Mouse (Mus musculus): ENCODE measurements around the gene Psmb11. TPM values are rescaled to one million over a fixed set of nuclear protein-coding genes. Genes with fewer than 3 reads are reported as not detected.
"Not testable (repeated sequence)": the region's sequence is repeated elsewhere in the genome, so short reads cannot be mapped to it uniquely, and the experiment has no call there.

Gene Psmb11
- polyA plus RNA-seq, 1 experiment: 92.4 TPM

GRCm38 (mm10) chr14:54609962-54610361, 11.3 kb upstream of the Psmb11 start:
- TF ChIP-seq POLR2A (IDR thresholded peaks at IDR 0.05; ENCODE audit: control insufficient read depth, extremely low read depth, insufficient read depth, low read length, poor library complexity): no peak
- TF ChIP-seq CTCF (IDR thresholded peaks at IDR 0.05; ENCODE audit: borderline replicate concordance, control insufficient read depth, extremely low read depth, insufficient read depth, low read length, poor library complexity): no peak
- no peak overlapping the region for H3K4me3 ChIP-seq (ENCODE audit: control insufficient read depth, insufficient read depth, low read length)
- H3K27me3 ChIP-seq (ENCODE audit: control insufficient read depth, insufficient read depth, low read length): no peaks in the 10 kb centered on the region
- WGBS: 91% methylated on average over 4 of the region's 4 CpGs
- H3K27ac ChIP-seq (ENCODE audit: control insufficient read depth, insufficient read depth, low read length): no peak overlapping the region
- DNase-seq: peak; percentile 37
- H3K36me3 ChIP-seq (ENCODE audit: control insufficient read depth, insufficient read depth, low read length): peaks cover 9% of the 10 kb centered on the region
- H3K4me1 ChIP-seq (replicated peaks; ENCODE audit: control insufficient read depth, insufficient read depth, low read length): peaks cover 3% of the 10 kb centered on the region

DNA sequence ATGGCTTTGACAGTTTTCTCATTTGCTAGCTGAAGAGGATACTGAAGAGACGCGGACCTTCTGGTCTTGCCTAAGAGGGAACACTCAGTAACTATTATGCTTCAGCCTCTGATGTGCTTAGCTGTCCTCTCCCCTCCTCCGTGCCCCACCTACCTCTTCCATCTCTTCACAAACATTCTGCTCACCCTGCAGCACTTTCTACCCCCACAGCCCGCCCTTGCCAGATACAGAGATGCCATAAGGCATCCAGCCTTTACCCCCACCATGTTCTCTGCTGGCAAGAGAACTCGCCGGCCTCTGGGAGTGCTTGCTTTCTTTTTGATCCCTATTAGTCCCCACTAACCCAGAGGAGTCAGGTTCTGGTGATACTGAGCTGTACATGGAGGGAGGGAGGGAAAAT, 10.6 kb upstream of the Psmb11 start:
- TF ChIP-seq POLR2A (IDR thresholded peaks at IDR 0.05; ENCODE audit: control insufficient read depth, extremely low read depth, insufficient read depth, low read length, poor library complexity) (no peak), CTCF (IDR thresholded peaks at IDR 0.05; ENCODE audit: borderline replicate concordance, control insufficient read depth, extremely low read depth, insufficient read depth, low read length, poor library complexity) (no peak)
- Histone ChIP-seq H3K27ac (ENCODE audit: control insufficient read depth, insufficient read depth, low read length) (no peak overlapping the region), H3K27me3 (ENCODE audit: control insufficient read depth, insufficient read depth, low read length) (no peaks in the 10 kb centered on the region), H3K36me3 (ENCODE audit: control insufficient read depth, insufficient read depth, low read length) (peaks cover 12% of the 10 kb centered on the region), H3K4me1 (replicated peaks; ENCODE audit: control insufficient read depth, insufficient read depth, low read length) (peaks cover 3% of the 10 kb centered on the region), H3K4me3 (ENCODE audit: control insufficient read depth, insufficient read depth, low read length) (no peak overlapping the region)
- no peak for DNase-seq
- 96% methylated on average over 6 of the region's 6 CpGs for WGBS

DNA sequence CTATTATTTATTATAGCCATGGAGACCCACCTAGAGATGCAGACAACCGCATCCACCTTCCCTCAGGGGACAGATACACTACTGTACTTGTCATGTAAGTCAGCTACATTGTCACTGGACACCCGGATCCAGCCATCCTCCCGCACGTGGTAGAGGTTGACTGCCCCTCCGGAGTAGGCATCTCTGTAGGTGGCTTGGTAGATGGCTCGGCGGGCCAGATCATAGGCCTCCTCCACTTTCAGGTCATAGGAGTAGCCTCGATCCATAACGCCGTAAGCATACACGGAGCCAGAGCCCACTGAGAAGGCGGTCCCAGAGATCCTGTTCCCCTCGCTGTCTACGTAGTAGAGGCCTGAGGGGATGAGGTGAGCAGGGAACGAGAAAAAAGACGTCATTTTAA, 7.1 kb upstream of the Psmb11 start:
- H3K36me3 ChIP-seq (ENCODE audit: control insufficient read depth, insufficient read depth, low read length): peaks cover 12% of the 10 kb centered on the region
- not testable (repeated sequence) for H3K4me1 ChIP-seq (replicated peaks; ENCODE audit: control insufficient read depth, insufficient read depth, low read length); H3K4me3 ChIP-seq (ENCODE audit: control insufficient read depth, insufficient read depth, low read length); H3K27ac ChIP-seq (ENCODE audit: control insufficient read depth, insufficient read depth, low read length); DNase-seq; H3K27me3 ChIP-seq (ENCODE audit: control insufficient read depth, insufficient read depth, low read length)
- WGBS: 97% methylated on average over 16 of the region's 16 CpGs

- DNase-seq: no peak
- Histone ChIP-seq H3K36me3 (ENCODE audit: control insufficient read depth, insufficient read depth, low read length) (peaks cover 12% of the 10 kb centered on the region), H3K4me3 (ENCODE audit: control insufficient read depth, insufficient read depth, low read length) (no peak overlapping the region), H3K27me3 (ENCODE audit: control insufficient read depth, insufficient read depth, low read length) (no peaks in the 10 kb centered on the region), H3K27ac (ENCODE audit: control insufficient read depth, insufficient read depth, low read length) (no peak overlapping the region), H3K4me1 (replicated peaks; ENCODE audit: control insufficient read depth, insufficient read depth, low read length) (peaks cover 9% of the 10 kb centered on the region)
- WGBS: 98% methylated on average over 16 of the region's 16 CpGs
- TF ChIP-seq CTCF (IDR thresholded peaks at IDR 0.05; ENCODE audit: borderline replicate concordance, control insufficient read depth, extremely low read depth, insufficient read depth, low read length, poor library complexity): no peak
- no peak for TF ChIP-seq POLR2A (IDR thresholded peaks at IDR 0.05; ENCODE audit: control insufficient read depth, extremely low read depth, insufficient read depth, low read length, poor library complexity)
Measured at GRCm38 (mm10) chr14:54616226-54616825, 4.9 kb upstream of the Psmb11 start.

DNA sequence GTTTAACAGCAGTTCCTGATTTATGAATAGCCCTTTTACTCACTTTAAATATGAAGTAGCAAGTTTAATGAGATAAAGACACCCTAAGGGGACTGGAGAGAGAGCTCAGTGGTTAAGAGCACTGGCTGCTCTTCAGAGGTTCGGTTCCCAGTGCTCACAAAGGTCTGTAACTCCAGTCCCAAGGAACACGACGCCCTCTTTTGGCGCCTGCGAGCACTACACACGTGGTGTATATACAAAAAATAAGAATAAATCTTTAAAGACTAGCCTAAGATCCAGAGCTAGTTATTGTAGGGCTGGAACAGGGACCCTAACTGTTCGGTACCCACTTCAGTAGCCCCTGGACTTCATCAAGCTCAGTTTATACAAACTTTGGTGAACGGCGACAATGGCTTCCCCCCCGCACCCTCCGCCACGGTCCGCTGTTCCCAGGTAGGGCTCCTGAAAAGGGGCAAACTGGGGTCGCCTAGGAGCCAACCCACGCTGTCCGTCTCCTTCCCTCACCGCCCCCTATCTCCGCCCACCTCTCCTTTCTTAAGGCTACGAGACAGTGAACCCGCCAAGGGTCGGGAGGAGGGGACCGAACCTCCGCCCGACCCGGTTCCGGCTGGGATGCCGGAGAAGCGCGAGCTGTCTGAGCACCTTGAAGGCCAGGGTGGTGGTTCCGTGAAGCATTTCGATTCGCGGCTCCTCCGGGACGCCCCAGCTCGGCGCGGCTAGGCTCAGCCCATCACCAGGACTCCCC, 3.9 kb upstream of the Psmb11 start:
- H3K27ac ChIP-seq (ENCODE audit: control insufficient read depth, insufficient read depth, low read length): no peak overlapping the region
- WGBS: 2% methylated on average over 38 of the region's 38 CpGs
- TF ChIP-seq CTCF (IDR thresholded peaks at IDR 0.05; ENCODE audit: borderline replicate concordance, control insufficient read depth, extremely low read depth, insufficient read depth, low read length, poor library complexity) (no peak), POLR2A (IDR thresholded peaks at IDR 0.05; ENCODE audit: control insufficient read depth, extremely low read depth, insufficient read depth, low read length, poor library complexity) (no peak)
- peaks cover 9% of the 10 kb centered on the region for H3K4me1 ChIP-seq (replicated peaks; ENCODE audit: control insufficient read depth, insufficient read depth, low read length)
- no peaks in the 10 kb centered on the region for H3K27me3 ChIP-seq (ENCODE audit: control insufficient read depth, insufficient read depth, low read length)
- peaks cover 6% of the 10 kb centered on the region; the same call in 1 of the 2 replicates for H3K36me3 ChIP-seq (ENCODE audit: control insufficient read depth, insufficient read depth, low read length)
- DNase-seq: no peak
- H3K4me3 ChIP-seq (ENCODE audit: control insufficient read depth, insufficient read depth, low read length): peak overlapping the region; percentile 88

DNA sequence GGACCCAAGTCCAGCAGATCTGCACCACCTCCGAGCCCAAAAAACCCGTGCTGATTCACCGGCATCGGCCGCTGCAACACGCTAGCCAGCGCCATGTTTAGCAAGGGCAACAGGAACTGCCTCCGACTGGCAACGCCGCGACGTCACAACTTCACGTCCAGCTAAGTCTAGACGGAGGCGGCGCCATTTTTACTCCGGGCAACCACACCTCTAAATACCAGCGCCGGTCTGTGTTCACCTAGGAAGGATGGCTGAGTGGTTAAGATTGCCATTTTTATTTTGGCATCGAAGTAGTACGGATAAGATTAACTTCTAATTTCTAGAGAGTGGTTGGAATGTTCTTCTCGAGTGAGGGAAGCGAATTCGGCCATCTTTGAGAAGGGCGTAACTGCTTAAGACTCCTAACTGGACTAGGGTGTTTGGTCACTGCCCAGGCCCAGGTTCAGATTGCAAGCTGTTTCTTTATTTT, 3.3 kb upstream of the Psmb11 start, which contains the start of gene Psmb5:
Gene Psmb5 (minus strand): TSS at position 126 of the 469 bp plus-strand sequence.
- H3K4me1 ChIP-seq (replicated peaks; ENCODE audit: control insufficient read depth, insufficient read depth, low read length): peaks cover 9% of the 10 kb centered on the region
- no peak for TF ChIP-seq POLR2A (IDR thresholded peaks at IDR 0.05; ENCODE audit: control insufficient read depth, extremely low read depth, insufficient read depth, low read length, poor library complexity)
- 0 out of 2 replicates have a peak, but pooled peaks cover 3% of the 10 kb centered on the region for H3K36me3 ChIP-seq (ENCODE audit: control insufficient read depth, insufficient read depth, low read length)
- no peaks in the 10 kb centered on the region for H3K27me3 ChIP-seq (ENCODE audit: control insufficient read depth, insufficient read depth, low read length)
- H3K27ac ChIP-seq (ENCODE audit: control insufficient read depth, insufficient read depth, low read length): no peak within 1 kb of the TSS
- DNase-seq: peak; percentile 85
- peak within 1 kb of the TSS; percentile 88 for H3K4me3 ChIP-seq (ENCODE audit: control insufficient read depth, insufficient read depth, low read length)
- under 1% methylated on average over 25 of the region's 25 CpGs for WGBS
